Mouse (Mus musculus): ENCODE data around the gene Baz1a.
A peak's percentile ranks its signal among the peaks of the same experiment; 100 is the strongest.

Baz1a gene

GRCm38 (mm10) chr12:55013626-55014398 is at the start of gene Baz1a:
Gene Baz1a (minus strand): TSS chr12:55014348.
- DNase-seq = peak in 1 of 2 experiments; percentile 11

GRCm38 (mm10) chr12:55062141-55062540 is 48.0 kb upstream of the Baz1a start:
- no peak for DNase-seq

GRCm38 (mm10) chr12:55061006-55061405 is 46.9 kb upstream of the Baz1a start:
- DNase-seq = no peak

- no peak for DNase-seq
Observed at GRCm38 (mm10) chr12:55060212-55060898, 46.2 kb upstream of the Baz1a start.

GRCm38 (mm10) chr12:55059812-55060211 is 45.7 kb upstream of the Baz1a start:
- DNase-seq = no peak

GRCm38 (mm10) chr12:55058865-55059615 is 44.9 kb upstream of the Baz1a start:
- no peak for DNase-seq

- no peak for DNase-seq
Observed at GRCm38 (mm10) chr12:55056703-55057102, 42.6 kb upstream of the Baz1a start.

- DNase-seq = no peak
Observed at GRCm38 (mm10) chr12:55054551-55055241, 40.5 kb upstream of the Baz1a start.

- no peak for DNase-seq
Observed at GRCm38 (mm10) chr12:55053267-55053666, 39.1 kb upstream of the Baz1a start.

- DNase-seq = no peak
Observed at GRCm38 (mm10) chr12:55051210-55052173, 37.3 kb upstream of the Baz1a start.

GRCm38 (mm10) chr12:55049731-55050353 is 35.7 kb upstream of the Baz1a start:
- no peak for DNase-seq

GRCm38 (mm10) chr12:55041011-55041410 is 26.9 kb upstream of the Baz1a start:
- DNase-seq = no peak

- DNase-seq = no peak
Observed at GRCm38 (mm10) chr12:55027088-55027487, 12.9 kb upstream of the Baz1a start.

- DNase-seq = no peak
Observed at GRCm38 (mm10) chr12:55023284-55023683, 9.1 kb upstream of the Baz1a start.

- no peak for DNase-seq
Observed at GRCm38 (mm10) chr12:55019421-55019877, 5.3 kb upstream of the Baz1a start.

- DNase-seq = no peak
Observed at GRCm38 (mm10) chr12:55017119-55017721, 3.1 kb upstream of the Baz1a start.

- no peak for DNase-seq
Observed at GRCm38 (mm10) chr12:55016339-55017118, 2.4 kb upstream of the Baz1a start.

- DNase-seq = no peak
Observed at GRCm38 (mm10) chr12:55015428-55015827, 1.3 kb upstream of the Baz1a start.

GRCm38 (mm10) chr12:55013031-55013430 is 1.1 kb downstream of the Baz1a start:
- no peak for DNase-seq

Data from cerebellum, postnatal 10 days (tissue).